Mouse (Mus musculus) adrenal gland, adult 18-20 months (tissue): ENCODE measurements around the gene Smc3. TPM values are rescaled to one million over a fixed set of nuclear protein-coding genes. Genes with fewer than 3 reads are reported as not detected.

Experiments used
- DNase-seq, 2 experiments: peaks; one replicate each; pipeline ENCODE4 v3.0.0; 2021 to 2022; ENCODE audit warnings: low spot score in 2 of 2
- long read RNA-seq, 2 experiments: library from polyadenylated mRNA; stranded (forward); transcript quantifications; one replicate each; pipeline ENCODE4 v2.0.0; 2021
- total RNA-seq, 2 experiments: library from RNA; stranded (reverse); gene quantifications; 1 replicate in 1 of 2; 2 replicates in 1 of 2; pipeline ENCODE4 v1.2.3; 2021

The Smc3 gene
- 10 to 100 TPM; 24.7 to 30.2 TPM for total RNA-seq
- long read RNA-seq, experiment 1, full-length matches to known transcripts = 25 of 28 reads
- long read RNA-seq, experiment 1, partial matches to known transcripts = 3 of 28 reads
- long read RNA-seq, experiment 1, other reads (novel, unspliced or antisense) = 0 of 28 reads
- long read RNA-seq, experiment 2, full-length matches to known transcripts = 24 of 47 reads
- long read RNA-seq, experiment 2, partial matches to known transcripts = 23 of 47 reads
- long read RNA-seq, experiment 2, other reads (novel, unspliced or antisense) = 0 of 47 reads

GRCm38 (mm10) chr19:53599757-53600539 is at the start of gene Smc3:
Smc3 (plus strand) TSS chr19:53600398.
- DNase-seq = peak; percentile 99

- DNase-seq = no peak
These were observed 49.2 kb upstream of the Smc3 start for GRCm38 (mm10) chr19:53550972-53551371.

- DNase-seq = no peak
These were observed 47.9 kb upstream of the Smc3 start for GRCm38 (mm10) chr19:53552216-53552786.

- DNase-seq = no peak
These were observed 47.4 kb upstream of the Smc3 start for GRCm38 (mm10) chr19:53552795-53553194.

- DNase-seq = no peak
These were observed 45.8 kb upstream of the Smc3 start for GRCm38 (mm10) chr19:53554402-53554801.

- DNase-seq = no peak
These were observed 45.1 kb upstream of the Smc3 start for GRCm38 (mm10) chr19:53554981-53555616.

GRCm38 (mm10) chr19:53556841-53557240 is 43.4 kb upstream of the Smc3 start:
- DNase-seq = no peak

GRCm38 (mm10) chr19:53557267-53557936 is 42.8 kb upstream of the Smc3 start:
- DNase-seq = no peak

GRCm38 (mm10) chr19:53560436-53560835 is 39.8 kb upstream of the Smc3 start:
- no peak for DNase-seq

- DNase-seq = no peak
These were observed 36.0 kb upstream of the Smc3 start for GRCm38 (mm10) chr19:53564174-53564573.

GRCm38 (mm10) chr19:53565565-53566277 is 34.5 kb upstream of the Smc3 start:
- DNase-seq = peak in 1 of 2 experiments; percentile 15

- DNase-seq = no peak
These were observed 32.3 kb upstream of the Smc3 start for GRCm38 (mm10) chr19:53567864-53568263.

- DNase-seq = no peak
These were observed 31.6 kb upstream of the Smc3 start for GRCm38 (mm10) chr19:53568553-53568952.

- peak in 1 of 2 experiments; percentile 14 for DNase-seq
These were observed 29.1 kb upstream of the Smc3 start for GRCm38 (mm10) chr19:53571056-53571455.

GRCm38 (mm10) chr19:53571501-53572428 is 28.4 kb upstream of the Smc3 start:
- no peak for DNase-seq

- DNase-seq = no peak
These were observed 27.6 kb upstream of the Smc3 start for GRCm38 (mm10) chr19:53572607-53573006.

GRCm38 (mm10) chr19:53573151-53573550 is 27.0 kb upstream of the Smc3 start:
- no peak for DNase-seq

GRCm38 (mm10) chr19:53574131-53574530 is 26.1 kb upstream of the Smc3 start:
- DNase-seq = no peak

GRCm38 (mm10) chr19:53574546-53574945 is 25.7 kb upstream of the Smc3 start:
- no peak for DNase-seq
